Mouse (Mus musculus) midbrain, embryonic 10.5 days (tissue): ENCODE results near the gene Phf20. TPM values are rescaled to one million over a fixed set of nuclear protein-coding genes. Genes with fewer than 3 reads are reported as not detected.
"Not testable (repeated sequence)": the region's sequence is repeated elsewhere in the genome, so short reads cannot be mapped to it uniquely, and the experiment has no call there.

ENCODE experiments used
- DNase-seq: peaks from one replicate; pipeline ENCODE4 v3.0.0-alpha.2; 2017; ENCODE audit warnings: low spot score
- H3K27ac ChIP-seq: fragments of 300-500 bp; sonication (generic); replicated peaks from 2 replicates; pipeline ENCODE4 v1.5.1; 2016; ENCODE audit warnings: mild to moderate bottlenecking
- H3K27me3 ChIP-seq: fragments of 300-500 bp; sonication (generic); 2 replicates; pipeline ENCODE4 v1.6.1; 2016; ENCODE audit warnings: low read depth, mild to moderate bottlenecking; ENCODE audit not compliant: poor library complexity, severe bottlenecking
- H3K36me3 ChIP-seq: fragments of 300-500 bp; sonication (generic); 2 replicates; pipeline ENCODE4 v1.6.1; 2016; ENCODE audit warnings: mild to moderate bottlenecking, moderate library complexity
- H3K4me1 ChIP-seq: fragments of 300-500 bp; sonication (generic); 2 replicates; pipeline ENCODE4 v1.6.1; 2016
- H3K4me3 ChIP-seq: fragments of 300-500 bp; sonication (generic); 2 replicates; pipeline ENCODE4 v1.5.1; 2016; ENCODE audit warnings: mild to moderate bottlenecking, moderate library complexity
- H3K9me3 ChIP-seq: fragments of 300-500 bp; sonication (generic); replicated peaks from 2 replicates; pipeline ENCODE4 v1.6.1; 2016; ENCODE audit warnings: mild to moderate bottlenecking
- WGBS: fragments of 180-500 bp; shearing (Covaris S2); methylation state at CpG from one replicate; pipeline ENCODE4 v1.1.7; 2016; 5-methylcytosine and 5-hydroxymethylcytosine counted together
- polyA plus RNA-seq: library from polyadenylated mRNA; unstranded; fragments of >200 nt; fragmentation: Nextera tagmentation; extraction: Ambion mirVana; gene quantifications from 2 replicates; pipeline ENCODE4 v1.2.1, GENCODE M21; 2016

The Phf20 gene
- polyA plus RNA-seq, 1 experiment from 2014 or later: 75.5 TPM

GRCm38 (mm10) chr2:156222100-156222499, 25.8 kb downstream of the Phf20 start:
- Histone ChIP-seq H3K27me3 (no peaks in the 10 kb centered on the region), H3K4me3 (no peak overlapping the region), H3K9me3 (no peaks in the 10 kb centered on the region), H3K36me3 (peaks cover 77% of the 10 kb centered on the region), H3K4me1 (no peaks in the 10 kb centered on the region), H3K27ac (no peak overlapping the region)
- no peak for DNase-seq

- no peaks in the 10 kb centered on the region for H3K27me3 ChIP-seq
- no peak for DNase-seq
- no peaks in the 10 kb centered on the region for H3K4me1 ChIP-seq
- no peak overlapping the region for H3K4me3 ChIP-seq
- H3K9me3 ChIP-seq: no peaks in the 10 kb centered on the region
- WGBS: 93% methylated on average over 5 of the region's 5 CpGs
- no peak overlapping the region for H3K27ac ChIP-seq
- H3K36me3 ChIP-seq: peaks cover 83% of the 10 kb centered on the region
Measured at GRCm38 (mm10) chr2:156224043-156224442, 27.8 kb downstream of the Phf20 start.

DNA sequence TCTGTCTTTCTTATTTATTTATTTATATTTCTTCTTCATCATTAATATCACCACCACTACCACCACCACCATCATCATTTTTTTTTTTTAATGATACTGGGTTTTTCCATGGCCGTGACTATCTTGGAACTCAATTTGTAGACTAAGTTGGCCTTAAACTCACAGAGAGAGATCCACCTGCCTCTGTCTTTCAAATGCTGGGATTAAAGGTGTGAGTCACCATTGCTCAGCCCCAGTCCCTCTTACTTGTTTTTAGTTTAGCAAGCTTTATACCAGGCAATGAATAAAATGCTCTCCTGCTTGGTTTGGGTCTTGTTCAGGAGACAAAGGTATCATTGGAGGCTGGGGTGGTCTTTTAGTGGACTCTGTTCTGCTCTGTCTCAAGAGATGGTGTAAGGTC, 31.4 kb downstream of the Phf20 start:
- Histone ChIP-seq H3K4me1 (no peaks in the 10 kb centered on the region), H3K27me3 (no peaks in the 10 kb centered on the region), H3K27ac (no peak overlapping the region), H3K9me3 (no peaks in the 10 kb centered on the region), H3K4me3 (no peak overlapping the region), H3K36me3 (peaks cover 96% of the 10 kb centered on the region)
- no peak for DNase-seq
- 95% methylated on average over 1 of the region's 1 CpGs for WGBS

GRCm38 (mm10) chr2:156229171-156229570, 32.9 kb downstream of the Phf20 start:
- Histone ChIP-seq H3K36me3 (peaks cover 97% of the 10 kb centered on the region), H3K27ac (no peak overlapping the region), H3K4me1 (no peaks in the 10 kb centered on the region), H3K27me3 (no peaks in the 10 kb centered on the region), H3K4me3 (no peak overlapping the region), H3K9me3 (no peaks in the 10 kb centered on the region)
- 91% methylated on average over 1 of the region's 1 CpGs for WGBS
- no peak for DNase-seq

DNA sequence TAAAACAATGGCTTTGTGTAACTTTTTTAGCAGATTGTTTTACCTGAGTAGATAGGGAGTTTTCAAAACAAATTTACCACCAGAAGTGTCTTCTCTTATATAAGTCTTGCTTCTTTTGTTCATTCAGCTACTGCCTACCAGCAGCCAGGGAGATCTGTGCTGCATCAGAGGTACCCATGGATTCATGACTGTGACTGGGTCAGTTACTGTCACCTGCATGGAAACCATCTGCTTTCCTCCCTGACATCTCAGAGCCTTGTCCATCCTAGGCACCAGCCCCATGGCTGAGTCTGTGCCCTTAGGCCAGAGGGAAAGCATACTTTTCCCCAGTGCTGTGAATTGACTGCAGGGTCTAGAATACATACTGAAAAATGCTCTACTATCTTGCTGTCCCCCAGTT, 35.1 kb downstream of the Phf20 start:
- Histone ChIP-seq H3K4me3 (no peak overlapping the region), H3K4me1 (no peaks in the 10 kb centered on the region), H3K9me3 (no peaks in the 10 kb centered on the region), H3K36me3 (peaks cover 96% of the 10 kb centered on the region), H3K27me3 (no peaks in the 10 kb centered on the region), H3K27ac (no peak overlapping the region)
- DNase-seq: no peak

DNA sequence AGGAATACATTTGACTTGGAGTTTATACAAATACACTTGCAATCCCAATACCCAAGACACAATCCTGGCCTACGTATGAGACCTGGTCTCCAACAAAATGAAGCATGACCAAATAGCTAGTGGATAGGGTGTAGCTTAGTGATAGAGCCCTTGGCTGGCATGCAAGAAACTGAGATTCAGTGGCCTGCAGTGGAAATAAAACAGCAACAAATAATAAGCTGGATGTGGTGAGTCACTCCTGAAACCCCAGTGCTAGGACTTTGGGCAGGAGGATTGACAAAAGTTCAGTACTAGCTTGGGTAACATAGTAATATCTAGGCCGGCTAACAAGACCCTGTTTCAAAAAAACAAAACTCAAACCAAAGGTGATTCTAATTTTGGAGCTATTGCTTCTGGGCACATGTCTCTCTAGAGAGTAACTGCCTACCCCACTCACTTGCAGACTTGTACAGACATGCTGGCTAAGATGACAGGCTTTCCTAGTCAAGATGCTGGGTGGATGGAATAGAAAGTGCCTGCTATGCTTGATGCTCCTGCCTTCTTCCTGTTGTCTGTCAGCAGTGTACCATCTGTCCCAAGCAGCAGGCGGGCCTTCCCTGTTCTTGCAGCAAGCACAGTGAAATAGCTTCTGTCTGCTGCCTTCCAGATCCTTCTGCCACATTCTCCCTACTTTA, 37.1 kb downstream of the Phf20 start:
- peaks cover 92% of the 10 kb centered on the region for H3K36me3 ChIP-seq
- H3K4me1 ChIP-seq: no peaks in the 10 kb centered on the region
- no peaks in the 10 kb centered on the region for H3K27me3 ChIP-seq
- WGBS: 81% methylated on average over 3 of the region's 3 CpGs
- no peaks in the 10 kb centered on the region for H3K9me3 ChIP-seq
- DNase-seq: no peak
- no peak overlapping the region for H3K27ac ChIP-seq
- H3K4me3 ChIP-seq: no peak overlapping the region

GRCm38 (mm10) chr2:156234016-156234415, 37.8 kb downstream of the Phf20 start:
- not testable (repeated sequence) for DNase-seq, H3K4me1 ChIP-seq, H3K27ac ChIP-seq, H3K9me3 ChIP-seq, H3K4me3 ChIP-seq, H3K27me3 ChIP-seq
- peaks cover 90% of the 10 kb centered on the region for H3K36me3 ChIP-seq
- 77% methylated on average over 2 of the region's 2 CpGs for WGBS

GRCm38 (mm10) chr2:156235847-156236246, 39.6 kb downstream of the Phf20 start:
- DNase-seq: no peak

DNA sequence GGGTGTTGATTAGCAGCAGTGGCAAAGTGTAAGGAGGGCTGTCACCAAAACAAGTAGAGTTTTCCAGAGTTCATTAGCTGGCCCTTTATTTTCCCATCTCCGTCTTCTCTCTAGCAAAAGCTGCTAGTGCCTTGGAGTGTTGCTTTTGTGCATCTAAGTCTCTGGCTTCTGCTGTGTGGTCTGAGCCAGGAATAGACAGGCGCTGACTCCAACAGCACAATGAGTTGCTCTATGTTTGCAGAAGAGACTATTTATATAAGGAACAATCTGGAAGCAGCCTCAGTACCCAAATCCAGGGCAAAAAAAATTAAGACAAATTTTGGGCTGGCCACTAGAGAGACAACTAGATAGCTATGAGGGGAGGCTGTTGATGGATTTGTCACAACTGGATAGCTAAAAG, 45.4 kb downstream of the Phf20 start:
- DNase-seq: no peak
- Histone ChIP-seq H3K27ac (no peak overlapping the region), H3K27me3 (no peaks in the 10 kb centered on the region), H3K36me3 (peaks cover 73% of the 10 kb centered on the region), H3K4me1 (no peaks in the 10 kb centered on the region), H3K4me3 (no peak overlapping the region), H3K9me3 (no peaks in the 10 kb centered on the region)
- WGBS: 88% methylated on average over 2 of the region's 2 CpGs

More at GRCm38 (mm10) chr2:156235847-156236246, 39.6 kb downstream of the Phf20 start:
- H3K36me3 ChIP-seq: peaks cover 92% of the 10 kb centered on the region
- no peaks in the 10 kb centered on the region for H3K9me3 ChIP-seq
- no peaks in the 10 kb centered on the region for H3K4me1 ChIP-seq
- H3K27me3 ChIP-seq: no peaks in the 10 kb centered on the region
- H3K4me3 ChIP-seq: no peak overlapping the region
- 94% methylated on average over 4 of the region's 4 CpGs for WGBS
- no peak overlapping the region for H3K27ac ChIP-seq

DNA sequence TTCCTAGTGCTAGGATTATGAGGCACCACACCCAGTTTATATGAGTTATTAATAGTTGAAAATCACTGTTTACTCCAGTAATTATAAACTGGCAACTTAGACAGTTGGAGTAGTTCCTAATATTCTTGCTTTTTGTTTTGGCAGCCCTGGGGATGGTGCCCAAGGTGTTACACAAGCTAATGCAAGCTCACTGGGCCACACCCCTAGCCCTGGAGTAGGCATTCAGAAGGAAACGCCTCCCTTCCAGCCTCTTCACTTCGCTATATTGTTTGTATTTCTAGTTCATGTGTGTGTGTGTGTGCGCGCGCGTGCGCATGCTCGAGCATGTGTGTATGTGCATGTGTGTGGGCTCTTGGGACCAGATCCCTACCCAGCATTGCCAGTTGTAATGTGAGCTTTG, 46.7 kb downstream of the Phf20 start:
- H3K4me3 ChIP-seq: no peak overlapping the region
- WGBS: 96% methylated on average over 8 of the region's 8 CpGs
- H3K27ac ChIP-seq: no peak overlapping the region
- no peak for DNase-seq
- no peaks in the 10 kb centered on the region for H3K4me1 ChIP-seq
- H3K36me3 ChIP-seq: peaks cover 76% of the 10 kb centered on the region
- no peaks in the 10 kb centered on the region for H3K27me3 ChIP-seq
- no peaks in the 10 kb centered on the region for H3K9me3 ChIP-seq

GRCm38 (mm10) chr2:156247599-156247998, 51.3 kb downstream of the Phf20 start:
- Histone ChIP-seq H3K27me3 (no peaks in the 10 kb centered on the region), H3K4me1 (no peaks in the 10 kb centered on the region), H3K4me3 (no peak overlapping the region), H3K9me3 (no peaks in the 10 kb centered on the region), H3K36me3 (peaks cover 77% of the 10 kb centered on the region), H3K27ac (no peak overlapping the region)
- DNase-seq: no peak

- Histone ChIP-seq H3K4me1 (no peaks in the 10 kb centered on the region), H3K27me3 (no peaks in the 10 kb centered on the region), H3K4me3 (no peak overlapping the region), H3K36me3 (peaks cover 91% of the 10 kb centered on the region), H3K9me3 (no peaks in the 10 kb centered on the region), H3K27ac (no peak overlapping the region)
- no peak for DNase-seq
Measured at GRCm38 (mm10) chr2:156250761-156251160, 54.5 kb downstream of the Phf20 start.

DNA sequence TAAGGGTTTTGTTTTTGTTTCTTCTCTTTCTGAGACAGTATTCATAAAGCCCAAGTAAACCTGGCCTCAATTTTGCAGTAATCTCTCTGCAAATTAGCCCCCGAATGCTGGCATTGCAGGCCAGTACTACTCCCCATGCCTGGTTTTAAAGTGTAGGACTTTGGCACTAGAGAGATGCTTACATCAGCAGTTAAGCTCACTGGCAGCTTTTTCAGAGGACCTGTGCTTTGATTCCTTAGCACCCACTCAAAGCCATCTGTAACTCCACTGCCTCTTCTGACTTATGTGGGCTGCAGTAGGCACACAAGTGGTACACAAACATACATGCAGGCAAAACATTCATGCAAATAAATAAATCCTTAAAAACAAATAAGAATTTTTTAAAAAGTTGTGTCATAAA, 55.0 kb downstream of the Phf20 start:
- no peak for DNase-seq
- Histone ChIP-seq H3K27me3 (no peaks in the 10 kb centered on the region), H3K27ac (no peak overlapping the region), H3K9me3 (no peaks in the 10 kb centered on the region), H3K36me3 (peaks cover 93% of the 10 kb centered on the region), H3K4me3 (no peak overlapping the region), H3K4me1 (no peaks in the 10 kb centered on the region)
- WGBS: 91% methylated on average over 1 of the region's 1 CpGs

DNA sequence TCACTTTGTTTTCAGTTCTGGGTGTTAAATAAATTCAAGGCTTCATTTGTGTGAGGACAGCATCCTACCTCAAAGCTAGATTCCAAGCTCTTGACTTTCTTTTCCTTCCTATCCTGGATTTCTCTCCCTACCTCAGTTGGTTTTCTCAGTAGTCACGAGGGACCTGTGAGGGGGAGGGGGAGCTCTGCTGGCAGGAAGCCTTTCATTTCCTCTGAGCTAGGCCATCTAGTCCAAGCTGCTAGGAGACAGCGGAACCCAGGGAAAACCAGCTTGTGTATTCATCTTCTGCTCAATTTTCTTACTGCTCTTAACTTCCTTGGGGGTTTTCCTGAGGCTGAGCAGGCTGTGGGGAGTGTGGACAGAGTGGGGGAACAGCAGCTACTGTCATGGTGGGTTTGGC, 60.8 kb downstream of the Phf20 start:
- 67% methylated on average over 2 of the region's 2 CpGs for WGBS
- Histone ChIP-seq H3K9me3 (no peaks in the 10 kb centered on the region), H3K36me3 (peaks cover 100% of the 10 kb centered on the region), H3K27ac (no peak overlapping the region), H3K4me3 (no peak overlapping the region), H3K4me1 (no peaks in the 10 kb centered on the region), H3K27me3 (no peaks in the 10 kb centered on the region)
- DNase-seq: no peak
